Mouse (Mus musculus) G1E-ER4 (cell line): Measurements from ENCODE around the gene Edil3. TPM values are rescaled to one million over a fixed set of nuclear protein-coding genes. Genes with fewer than 3 reads are reported as not detected.

Experiments
- GATA1 ChIP-seq: IDR thresholded peaks from one replicate; pipeline ENCODE4 v1.8.0; 2012; ENCODE audit warnings: low read length, inconsistent platforms
- polyA plus RNA-seq: library from polyadenylated mRNA; stranded (reverse); fragments of >175 nt; gene quantifications from 2 replicates; pipeline ENCODE4 v1.2.3, GENCODE M21; 2012

The Edil3 gene
- polyA plus RNA-seq, 1 experiment: not detected

GRCm38 (mm10) chr13:88890728-88891127 is 69.5 kb downstream of the Edil3 start:
- TF ChIP-seq GATA1: no peak

GRCm38 (mm10) chr13:88900046-88900445 is 78.8 kb downstream of the Edil3 start:
- TF ChIP-seq GATA1: no peak

GRCm38 (mm10) chr13:88907405-88907804 is 86.1 kb downstream of the Edil3 start:
- no peak for TF ChIP-seq GATA1

GRCm38 (mm10) chr13:88908187-88908586 is 86.9 kb downstream of the Edil3 start:
- TF ChIP-seq GATA1: no peak

GRCm38 (mm10) chr13:88916503-88916902 is 95.2 kb downstream of the Edil3 start:
- TF ChIP-seq GATA1: no peak

- TF ChIP-seq GATA1: no peak
Observed at GRCm38 (mm10) chr13:88929626-88930025, 108.4 kb downstream of the Edil3 start.

- no peak for TF ChIP-seq GATA1
Observed at GRCm38 (mm10) chr13:88938564-88938963, 117.3 kb downstream of the Edil3 start.

- TF ChIP-seq GATA1: no peak
Observed at GRCm38 (mm10) chr13:88972355-88972754, 151.1 kb downstream of the Edil3 start.

GRCm38 (mm10) chr13:89007696-89008427 is 186.6 kb downstream of the Edil3 start:
- TF ChIP-seq GATA1: no peak

- no peak for TF ChIP-seq GATA1
Observed at GRCm38 (mm10) chr13:89012500-89012899, 191.2 kb downstream of the Edil3 start.

- TF ChIP-seq GATA1: no peak
Observed at GRCm38 (mm10) chr13:89029817-89030539, 208.7 kb downstream of the Edil3 start.

- no peak for TF ChIP-seq GATA1
Observed at GRCm38 (mm10) chr13:89035711-89036110, 214.4 kb downstream of the Edil3 start.

- TF ChIP-seq GATA1: no peak
Observed at GRCm38 (mm10) chr13:89041495-89041894, 220.2 kb downstream of the Edil3 start.

GRCm38 (mm10) chr13:89076212-89076611 is 254.9 kb downstream of the Edil3 start:
- no peak for TF ChIP-seq GATA1

- no peak for TF ChIP-seq GATA1
Observed at GRCm38 (mm10) chr13:89105889-89106288, 284.6 kb downstream of the Edil3 start.

- TF ChIP-seq GATA1: no peak
Observed at GRCm38 (mm10) chr13:89117551-89117950, 296.3 kb downstream of the Edil3 start.

- TF ChIP-seq GATA1: no peak
Observed at GRCm38 (mm10) chr13:89119809-89120208, 298.5 kb downstream of the Edil3 start.
